Mouse (Mus musculus) CD4-positive helper T cell, adult 2 months (primary cell): ENCODE results near the gene Hrh1.
"Not testable (repeated sequence)": the region's sequence is repeated elsewhere in the genome, so short reads cannot be mapped to it uniquely, and the experiment has no call there.

Source experiments
- DNase-seq: peaks from one replicate; pipeline ENCODE4 v3.0.0-alpha.2; 2012; ENCODE audit warnings: low read depth, missing footprints, low spot score

Hrh1 gene

GRCm38 (mm10) chr6:114459969-114460368 lies 62.2 kb downstream of the Hrh1 start:
- DNase-seq: no peak

GRCm38 (mm10) chr6:114461536-114461935 lies 63.8 kb downstream of the Hrh1 start:
- DNase-seq: no peak

GRCm38 (mm10) chr6:114462747-114463146 lies 65.0 kb downstream of the Hrh1 start:
- no peak for DNase-seq

GRCm38 (mm10) chr6:114473541-114473940 lies 75.8 kb downstream of the Hrh1 start:
- no peak for DNase-seq

- DNase-seq: no peak
Observed at GRCm38 (mm10) chr6:114474059-114474458, 76.3 kb downstream of the Hrh1 start.

- no peak for DNase-seq
Observed at GRCm38 (mm10) chr6:114474911-114475310, 77.2 kb downstream of the Hrh1 start.

- DNase-seq: no peak
Observed at GRCm38 (mm10) chr6:114478771-114479170, 81.0 kb downstream of the Hrh1 start.

GRCm38 (mm10) chr6:114479644-114480410 lies 82.1 kb downstream of the Hrh1 start:
- no peak for DNase-seq

- DNase-seq: no peak
Observed at GRCm38 (mm10) chr6:114489371-114489770, 91.6 kb downstream of the Hrh1 start.

GRCm38 (mm10) chr6:114492588-114492987 lies 94.9 kb downstream of the Hrh1 start:
- not testable (repeated sequence) for DNase-seq

GRCm38 (mm10) chr6:114494987-114495386 lies 97.3 kb downstream of the Hrh1 start:
- not testable (repeated sequence) for DNase-seq

GRCm38 (mm10) chr6:114514038-114514437 lies 116.3 kb downstream of the Hrh1 start:
- DNase-seq: not testable (repeated sequence)

- not testable (repeated sequence) for DNase-seq
Observed at GRCm38 (mm10) chr6:114528709-114529108, 131.0 kb downstream of the Hrh1 start.
